Mouse (Mus musculus) myocyte (in vitro differentiated cells): ENCODE measurements around the gene Rab35. TPM values are rescaled to one million over a fixed set of nuclear protein-coding genes. Genes with fewer than 3 reads are reported as not detected.

Experiments used
- H3K27me3 ChIP-seq: one replicate; pipeline ENCODE4 v1.6.1; 2011; ENCODE audit not compliant: control insufficient read depth, insufficient read depth, insufficient read length
- H3K36me3 ChIP-seq: one replicate; pipeline ENCODE4 v1.6.1; 2011; ENCODE audit not compliant: control insufficient read depth, insufficient read depth
- H3K4me2 ChIP-seq: one replicate; pipeline ENCODE4 v1.6.1; 2011; ENCODE audit warnings: low read depth, control low read depth
- H3K4me3 ChIP-seq: one replicate; pipeline ENCODE4 v1.5.1; 2011; ENCODE audit warnings: mild to moderate bottlenecking, control low read depth, moderate library complexity
- H3K79me2 ChIP-seq: one replicate; pipeline ENCODE4 v1.6.1; 2011; ENCODE audit not compliant: control insufficient read depth, insufficient read depth
- H3ac ChIP-seq: one replicate; pipeline ENCODE4 v1.6.1; 2011; ENCODE audit not compliant: control insufficient read depth, insufficient read length
- CEBPB ChIP-seq: IDR thresholded peaks from 2 replicates; pipeline ENCODE4 v1.6.1; 2011; ENCODE audit warnings: mild to moderate bottlenecking, moderate library complexity; ENCODE audit not compliant: poor library complexity, insufficient read depth, severe bottlenecking
- E2F4 ChIP-seq: IDR thresholded peaks from one replicate; pipeline ENCODE4 v1.6.1; 2011; ENCODE audit warnings: mild to moderate bottlenecking, control low read depth, moderate library complexity; ENCODE audit not compliant: insufficient read depth
- MAX ChIP-seq: IDR thresholded peaks from one replicate; pipeline ENCODE4 v1.6.1; 2011; ENCODE audit warnings: low read depth, mild to moderate bottlenecking, control low read depth
- MYOD1 ChIP-seq, 3 experiments: IDR thresholded peaks; one replicate each; pipeline ENCODE4 v1.6.1; 2011; ENCODE audit warnings: control low read depth in 2 of 3, low read depth in 2 of 3, mild to moderate bottlenecking in 2 of 3, moderate library complexity in 1 of 3; ENCODE audit not compliant: insufficient read length in 2 of 3, control insufficient read depth in 1 of 3
- MYOG ChIP-seq, 3 experiments: IDR thresholded peaks; one replicate each; pipeline ENCODE4 v1.6.1; 2011; ENCODE audit warnings: control low read depth in 2 of 3, low read depth in 2 of 3, mild to moderate bottlenecking in 2 of 3; ENCODE audit not compliant: insufficient read length in 2 of 3, control insufficient read depth in 1 of 3, insufficient read depth in 1 of 3
- POLR2A ChIP-seq: IDR thresholded peaks from one replicate; pipeline ENCODE4 v1.6.1; 2011; ENCODE audit warnings: low read depth, mild to moderate bottlenecking, control low read depth, moderate library complexity; ENCODE audit not compliant: insufficient read length
- POLR2AphosphoS2 ChIP-seq: IDR thresholded peaks from one replicate; pipeline ENCODE4 v1.6.1; 2011; ENCODE audit warnings: low read depth, control low read depth; ENCODE audit not compliant: insufficient read length
- REST ChIP-seq: IDR thresholded peaks from one replicate; pipeline ENCODE4 v1.6.1; 2011; ENCODE audit warnings: mild to moderate bottlenecking, control low read depth, moderate library complexity; ENCODE audit not compliant: insufficient read depth, insufficient read length
- SRF ChIP-seq: IDR thresholded peaks from one replicate; pipeline ENCODE4 v1.6.1; 2011; ENCODE audit warnings: low read depth; ENCODE audit not compliant: control insufficient read depth, insufficient read length
- TCF12 ChIP-seq: IDR thresholded peaks from one replicate; pipeline ENCODE4 v1.6.1; 2011; ENCODE audit warnings: mild to moderate bottlenecking, control low read depth; ENCODE audit not compliant: poor library complexity, insufficient read depth, severe bottlenecking
- TCF3 ChIP-seq: IDR thresholded peaks from one replicate; pipeline ENCODE4 v1.6.1; 2011; ENCODE audit warnings: low read depth, control low read depth; ENCODE audit not compliant: insufficient read length
- USF1 ChIP-seq: IDR thresholded peaks from one replicate; pipeline ENCODE4 v1.6.1; 2011; ENCODE audit warnings: low read depth, mild to moderate bottlenecking, control low read depth, moderate library complexity
- polyA plus RNA-seq: library from polyadenylated mRNA; unstranded; fragments of >200 nt; fragmentation: generic; extraction: Trizol; gene quantifications from one replicate; pipeline ENCODE4 v1.2.1, GENCODE M21; 2012; ENCODE audit warnings: missing spikeins

Gene Rab35
- polyA plus RNA-seq, 1 experiment: 44.8 TPM

GRCm38 (mm10) chr5:115658352-115658751, 26.6 kb downstream of the Rab35 start:
- Histone ChIP-seq H3K36me3 (no peaks in the 10 kb centered on the region), H3K27me3 (peaks cover 36% of the 10 kb centered on the region), H3K4me3 (no peak overlapping the region), H3ac (no peak overlapping the region), H3K4me2 (no peak overlapping the region), H3K79me2 (no peaks in the 10 kb centered on the region)
- TF ChIP-seq MAX (no peak), USF1 (no peak), SRF (no peak), POLR2AphosphoS2 (no peak), REST (no peak), TCF12 (no peak), MYOD1 (IDR thresholded peaks at IDR 0.05; ENCODE audit: control insufficient read depth in 1 of 3, insufficient read length in 2 of 3, low read depth in 2 of 3) (no peak), MYOG (IDR thresholded peaks at IDR 0.05; ENCODE audit: control insufficient read depth in 1 of 3, insufficient read depth in 1 of 3, insufficient read length in 2 of 3, low read depth in 2 of 3) (no peak), E2F4 (no peak), POLR2A (no peak), CEBPB (no peak), TCF3 (no peak)

DNA sequence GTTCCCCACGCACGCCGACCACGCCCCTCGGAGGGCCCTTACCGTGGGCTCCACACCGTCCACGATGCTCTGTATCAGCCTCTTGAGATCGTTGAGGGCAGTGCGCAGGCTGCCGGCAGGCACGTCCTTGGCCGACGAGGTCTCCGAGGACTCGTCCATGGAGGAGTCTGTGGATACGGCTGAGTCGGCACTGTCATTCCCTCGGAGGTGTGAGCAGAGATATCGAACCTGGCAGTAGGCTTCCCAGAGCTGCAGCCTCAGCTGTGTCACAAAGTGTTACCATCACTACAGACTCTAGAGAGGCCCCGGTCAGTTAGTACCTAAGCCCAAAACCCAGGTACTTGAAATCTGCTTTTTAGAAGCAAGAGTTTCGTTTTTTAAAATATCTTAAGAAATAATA, 30.9 kb downstream of the Rab35 start:
- no peaks in the 10 kb centered on the region for H3K36me3 ChIP-seq
- no peak overlapping the region for H3K4me3 ChIP-seq
- TF ChIP-seq POLR2A (no peak), MYOD1 (IDR thresholded peaks at IDR 0.05; ENCODE audit: control insufficient read depth in 1 of 3, insufficient read length in 2 of 3, low read depth in 2 of 3) (no peak), SRF (no peak)
- peaks cover 68% of the 10 kb centered on the region for H3K27me3 ChIP-seq
- H3ac ChIP-seq: no peak overlapping the region
- no peaks in the 10 kb centered on the region for H3K79me2 ChIP-seq
- no peak overlapping the region for H3K4me2 ChIP-seq

- no peaks in the 10 kb centered on the region for H3K79me2 ChIP-seq
- TF ChIP-seq POLR2A (no peak), POLR2AphosphoS2 (no peak), TCF3 (no peak), E2F4 (no peak), MYOG (IDR thresholded peaks at IDR 0.05; ENCODE audit: control insufficient read depth in 1 of 3, insufficient read depth in 1 of 3, insufficient read length in 2 of 3, low read depth in 2 of 3) (no peak), CEBPB (no peak)
- H3K36me3 ChIP-seq: no peaks in the 10 kb centered on the region
- H3K27me3 ChIP-seq: peaks cover 88% of the 10 kb centered on the region
- H3K4me2 ChIP-seq: no peak overlapping the region
- H3ac ChIP-seq: no peak overlapping the region
- no peak overlapping the region for H3K4me3 ChIP-seq
These were observed 34.8 kb downstream of the Rab35 start for GRCm38 (mm10) chr5:115666366-115667065.

DNA sequence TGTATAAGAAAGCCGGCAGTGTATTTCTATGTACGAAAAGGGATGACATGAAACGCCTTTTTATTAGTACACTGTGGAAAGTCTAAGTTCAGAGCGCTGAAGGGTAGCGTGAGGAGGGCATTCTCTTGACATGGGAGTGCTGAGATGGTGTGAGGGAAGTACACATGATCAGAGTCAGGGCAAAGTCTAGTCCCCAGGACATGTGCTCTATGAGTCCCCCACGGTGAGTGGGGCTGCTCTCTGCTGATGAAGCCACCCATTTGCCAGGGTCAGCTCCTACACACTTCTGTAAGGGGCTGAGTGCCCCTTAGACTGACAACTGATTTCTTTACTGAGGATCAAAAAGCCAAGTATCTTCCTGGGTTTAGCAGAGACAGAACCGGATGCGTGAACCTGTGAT, 35.5 kb downstream of the Rab35 start:
- Histone ChIP-seq H3K79me2 (no peaks in the 10 kb centered on the region), H3K27me3 (peaks cover 85% of the 10 kb centered on the region), H3K36me3 (no peaks in the 10 kb centered on the region)

DNA sequence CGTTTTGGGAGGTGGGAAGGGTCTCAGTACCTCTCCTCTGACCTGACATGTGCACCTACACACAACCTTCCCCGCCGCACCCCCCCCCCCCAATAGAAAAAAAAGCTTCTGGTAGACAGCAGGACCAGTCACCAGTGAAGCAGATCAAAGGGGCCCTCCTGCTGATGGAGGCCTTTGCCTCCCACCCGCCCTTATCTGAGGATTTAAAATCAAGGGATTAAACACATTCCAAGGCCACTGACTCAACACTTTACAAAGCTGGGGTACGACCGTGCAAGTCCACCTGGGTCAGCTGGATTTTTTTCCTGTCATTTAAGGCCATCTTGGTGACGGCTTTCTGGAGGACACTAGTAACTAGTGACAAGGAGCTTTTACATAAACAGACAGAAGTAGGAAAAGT, 36.2 kb downstream of the Rab35 start:
- no peak overlapping the region for H3K4me3 ChIP-seq
- H3ac ChIP-seq: no peak overlapping the region
- no peaks in the 10 kb centered on the region for H3K36me3 ChIP-seq
- H3K4me2 ChIP-seq: no peak overlapping the region
- peaks cover 84% of the 10 kb centered on the region for H3K27me3 ChIP-seq
- TF ChIP-seq MYOD1 (IDR thresholded peaks at IDR 0.05; ENCODE audit: control insufficient read depth in 1 of 3, insufficient read length in 2 of 3, low read depth in 2 of 3) (no peak), POLR2AphosphoS2 (no peak), POLR2A (no peak), SRF (no peak), E2F4 (no peak)
- no peaks in the 10 kb centered on the region for H3K79me2 ChIP-seq

More for the DNA sequence above, 35.5 kb downstream of the Rab35 start:
- TF ChIP-seq MYOD1 (IDR thresholded peaks at IDR 0.05; ENCODE audit: control insufficient read depth in 1 of 3, insufficient read length in 2 of 3, low read depth in 2 of 3) (no peak), REST (no peak), MYOG (IDR thresholded peaks at IDR 0.05; ENCODE audit: control insufficient read depth in 1 of 3, insufficient read depth in 1 of 3, insufficient read length in 2 of 3, low read depth in 2 of 3) (no peak), MAX (no peak), USF1 (no peak)
- Histone ChIP-seq H3K4me3 (no peak overlapping the region), H3K4me2 (no peak overlapping the region), H3ac (no peak overlapping the region)
